8 mouse cellular contexts compared by ENCODE assay signal in the genomic region with DNA sequence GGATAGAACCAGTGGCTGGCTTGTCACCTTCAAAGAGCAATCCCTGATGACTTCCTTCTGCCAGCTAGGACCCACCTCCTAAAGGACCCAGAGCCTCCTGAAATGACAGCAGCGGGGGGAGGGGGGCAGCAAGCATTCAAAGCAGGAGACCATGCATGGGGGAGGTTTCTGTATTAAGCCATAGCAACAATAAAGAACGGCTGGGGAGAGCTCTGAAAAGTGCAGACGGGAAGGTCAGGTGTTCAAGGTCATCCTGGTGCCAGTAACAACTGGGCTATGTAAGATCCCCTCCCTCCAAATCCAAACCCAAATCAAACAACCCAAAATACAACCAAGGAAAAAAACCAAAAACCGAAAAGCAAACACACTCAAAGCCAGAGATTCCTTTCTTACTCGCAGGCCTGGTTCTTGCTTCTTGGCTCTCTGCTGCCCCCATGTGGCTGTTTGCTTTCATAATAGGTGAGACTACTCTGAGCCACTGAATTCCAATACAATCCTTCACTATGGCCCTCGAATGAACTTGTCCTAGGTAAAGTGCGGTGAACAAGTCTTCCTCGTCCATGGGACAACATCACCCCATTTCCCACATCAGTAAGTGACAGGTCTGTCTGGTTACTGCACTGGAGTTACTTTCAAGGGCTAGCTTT. TPM values are rescaled to one million over a fixed set of nuclear protein-coding genes. Genes with fewer than 3 reads are reported as not detected.
DNase-seq lines count a peak whose midpoint lies in the region; ATAC-seq and TF ChIP-seq lines count a peak whose summit lies in the region.

No protein-coding gene starts in this region.

- ATAC-seq in forebrain, embryonic 16.5 days = peak; percentile 88
- ATAC-seq in liver, postnatal 0 days = peak; percentile 70
- peak; percentile 80; the same call in 1 of the 2 replicates for ATAC-seq in neural tube, embryonic 15.5 days (ENCODE audit: low FRiP score)

- no peaks in the 10 kb centered on the region for H3K4me1 ChIP-seq in ES-Bruce4 (ENCODE audit: control insufficient read depth, insufficient read depth, low read length)
- no peaks in the 10 kb centered on the region for H3K4me1 ChIP-seq in forebrain, embryonic 16.5 days (replicated peaks; ENCODE audit: control insufficient read depth, insufficient read depth, low read length)
- H3K4me1 ChIP-seq in liver, postnatal 0 days (ENCODE audit: insufficient read depth) = peaks cover 11% of the 10 kb centered on the region
- H3K4me1 ChIP-seq in neural tube, embryonic 15.5 days = no peaks in the 10 kb centered on the region

- no peak overlapping the region for H3K4me2 ChIP-seq in forebrain, embryonic 16.5 days (ENCODE audit: low read length)
- H3K4me2 ChIP-seq in liver, postnatal 0 days (ENCODE audit: low read depth, low read length) = no peak overlapping the region
- no peak overlapping the region for H3K4me2 ChIP-seq in neural tube, embryonic 15.5 days

- H3K9me3 ChIP-seq in ES-Bruce4 (replicated peaks; ENCODE audit: control insufficient read depth, insufficient read depth, low read length, poor library complexity, severe bottlenecking) = no peaks in the 10 kb centered on the region
- H3K9me3 ChIP-seq in forebrain, embryonic 16.5 days (ENCODE audit: control insufficient read depth, low read length) = no peaks in the 10 kb centered on the region
- no peaks in the 10 kb centered on the region for H3K9me3 ChIP-seq in liver, postnatal 0 days (ENCODE audit: low read length)
- no peaks in the 10 kb centered on the region for H3K9me3 ChIP-seq in neural tube, embryonic 15.5 days (replicated peaks)

- no peak for TF ChIP-seq EP300 in ES-Bruce4 (IDR thresholded peaks at IDR 0.05; ENCODE audit: insufficient read depth, low read depth, low read length)
- TF ChIP-seq EP300 in liver, postnatal 0 days (IDR thresholded peaks at IDR 0.05; ENCODE audit: low read depth) = peak; percentile 46

- peak; percentile 61 for TF ChIP-seq CTCF in ES-Bruce4 (IDR thresholded peaks at IDR 0.05; ENCODE audit: low read depth, low read length)
- TF ChIP-seq CTCF in liver, postnatal 0 days (IDR thresholded peaks at IDR 0.05; ENCODE audit: low read depth) = peak; percentile 97

- peak; percentile 89 for DNase-seq in c-Kit-positive CD71-positive TER-119-positive erythroid progenitor cells, embryonic 14.5 days (ENCODE audit: low spot score)
- peak; percentile 89 to 93 for DNase-seq in heart, postnatal 14 days
- peak; percentile 95 to 96 for DNase-seq in kidney, postnatal 4 days
- DNase-seq in liver, postnatal 0 days = peak; percentile 93
- peak; percentile 96 for DNase-seq in testis, postnatal 10 days (ENCODE audit: low spot score)

- H3K27me3 ChIP-seq in ES-Bruce4 (ENCODE audit: control insufficient read depth, insufficient read depth, low read length, poor library complexity, severe bottlenecking) = no peaks in the 10 kb centered on the region
- no peaks in the 10 kb centered on the region for H3K27me3 ChIP-seq in forebrain, embryonic 16.5 days (replicated peaks; ENCODE audit: control insufficient read depth, insufficient read depth, low read length)
- H3K27me3 ChIP-seq in liver, postnatal 0 days (ENCODE audit: insufficient read depth, low read length) = no peaks in the 10 kb centered on the region
- H3K27me3 ChIP-seq in neural tube, embryonic 15.5 days (replicated peaks) = no peaks in the 10 kb centered on the region

- no peak overlapping the region for H3K4me3 ChIP-seq in ES-Bruce4 (ENCODE audit: low read depth, low read length)
- H3K4me3 ChIP-seq in forebrain, embryonic 16.5 days (replicated peaks; ENCODE audit: low read length) = no peak overlapping the region
- no peak overlapping the region for H3K4me3 ChIP-seq in liver, postnatal 0 days (ENCODE audit: low read depth, low read length)
- H3K4me3 ChIP-seq in neural tube, embryonic 15.5 days (replicated peaks) = no peak overlapping the region

- no peak overlapping the region for H3K27ac ChIP-seq in ES-Bruce4 (ENCODE audit: insufficient read depth, low read length)
- H3K27ac ChIP-seq in forebrain, embryonic 16.5 days (ENCODE audit: low read length) = no peak overlapping the region
- 0 out of 2 replicates have a peak overlapping the region, but pooled peaks have one; percentile 32 for H3K27ac ChIP-seq in liver, postnatal 0 days (ENCODE audit: low read depth)
- H3K27ac ChIP-seq in neural tube, embryonic 15.5 days (replicated peaks) = no peak overlapping the region

- 14% methylated on average over 8 of the region's 8 CpGs for WGBS in forebrain, embryonic 16.5 days
- WGBS in liver, postnatal 0 days (ENCODE audit: insufficient replicate concordance) = 15% methylated on average over 8 of the region's 8 CpGs
- WGBS in neural tube, embryonic 15.5 days = 22% methylated on average over 8 of the region's 8 CpGs

- no peak for TF ChIP-seq POLR2A in ES-Bruce4 (IDR thresholded peaks at IDR 0.05; ENCODE audit: insufficient read depth, low read length)

- H3K9ac ChIP-seq in ES-Bruce4 (ENCODE audit: low read depth, poor library complexity, severe bottlenecking) = no peak overlapping the region
- no peak overlapping the region for H3K9ac ChIP-seq in forebrain, embryonic 16.5 days (replicated peaks; ENCODE audit: low read depth, low read length)
- H3K9ac ChIP-seq in liver, postnatal 0 days (replicated peaks) = no peak overlapping the region
- no peak overlapping the region for H3K9ac ChIP-seq in neural tube, embryonic 15.5 days (replicated peaks)

- intact Hi-C loops in heart, postnatal 14 days (cut with DNase I) = loop anchor here (1.0 to 5.0 kb wide), 2 partner anchors 230 to 316 kb away; no protein-coding TSS in a partner anchor

- H3K36me3 ChIP-seq in ES-Bruce4 (ENCODE audit: control insufficient read depth, insufficient read depth, low read length, poor library complexity, severe bottlenecking) = no peaks in the 10 kb centered on the region
- H3K36me3 ChIP-seq in forebrain, embryonic 16.5 days (ENCODE audit: control insufficient read depth, insufficient read depth) = no peaks in the 10 kb centered on the region
- H3K36me3 ChIP-seq in liver, postnatal 0 days (replicated peaks; ENCODE audit: insufficient read depth, low read length) = 0 out of 2 replicates have a peak, but pooled peaks cover 2% of the 10 kb centered on the region
- no peaks in the 10 kb centered on the region for H3K36me3 ChIP-seq in neural tube, embryonic 15.5 days

RNA-seq across cellular contexts. Expression of a gene that starts 11.5 kb away (rescaled TPM):
- not detected in 2 replicates for polyA plus RNA-seq in ES-Bruce4 (2011; ENCODE audit: insufficient read depth, insufficient read length, low read depth, missing spikeins)
- not detected in 2 replicates for polyA plus RNA-seq in forebrain, embryonic 16.5 days (2015; fragmentation: Nextera tagmentation; extraction: Ambion mirVana)
- total RNA-seq in heart, postnatal 14 days (2021) = 1 to 10 TPM; 1.2 to 1.4 TPM
- polyA plus RNA-seq in liver, postnatal 0 days (2015; fragmentation: Nextera tagmentation; extraction: Ambion mirVana) = not detected in 2 replicates
- polyA plus RNA-seq in neural tube, embryonic 15.5 days (2015; fragmentation: Nextera tagmentation; extraction: Ambion mirVana) = not detected in 2 replicates

RNA-seq across cellular contexts. Expression of a gene that starts 26.8 kb away (rescaled TPM):
- not detected in 2 replicates for polyA plus RNA-seq in ES-Bruce4 (2011; ENCODE audit: insufficient read depth, insufficient read length, low read depth, missing spikeins)
- 0.56 and 0.81 TPM in 2 replicates for polyA plus RNA-seq in forebrain, embryonic 16.5 days (2015; fragmentation: Nextera tagmentation; extraction: Ambion mirVana)
- total RNA-seq in heart, postnatal 14 days (2021) = 1 to 10 TPM; 2.4 to 3.4 TPM
- 29.7 and 29.8 TPM in 2 replicates for polyA plus RNA-seq in liver, postnatal 0 days (2015; fragmentation: Nextera tagmentation; extraction: Ambion mirVana)
- polyA plus RNA-seq in neural tube, embryonic 15.5 days (2015; fragmentation: Nextera tagmentation; extraction: Ambion mirVana) = 0.64 and 6.6 TPM in 2 replicates

RNA-seq across cellular contexts. Expression of a gene that starts 38.9 kb away (rescaled TPM):
- not detected in 2 replicates for polyA plus RNA-seq in ES-Bruce4 (2011; ENCODE audit: insufficient read depth, insufficient read length, low read depth, missing spikeins)
- not detected in 2 replicates for polyA plus RNA-seq in forebrain, embryonic 16.5 days (2015; fragmentation: Nextera tagmentation; extraction: Ambion mirVana)
- not detected for total RNA-seq in heart, postnatal 14 days (2021)
- polyA plus RNA-seq in liver, postnatal 0 days (2015; fragmentation: Nextera tagmentation; extraction: Ambion mirVana) = not detected in 2 replicates
- polyA plus RNA-seq in neural tube, embryonic 15.5 days (2015; fragmentation: Nextera tagmentation; extraction: Ambion mirVana) = not detected in 2 replicates

RNA-seq across cellular contexts. Expression of a gene that starts 39.2 kb away (rescaled TPM):
- not detected in 2 replicates for polyA plus RNA-seq in ES-Bruce4 (2011; ENCODE audit: insufficient read depth, insufficient read length, low read depth, missing spikeins)
- polyA plus RNA-seq in forebrain, embryonic 16.5 days (2015; fragmentation: Nextera tagmentation; extraction: Ambion mirVana) = not detected in 2 replicates
- total RNA-seq in heart, postnatal 14 days (2021) = under 1 TPM; 0.14 to 0.46 TPM
- 5.1 and 7.1 TPM in 2 replicates for polyA plus RNA-seq in liver, postnatal 0 days (2015; fragmentation: Nextera tagmentation; extraction: Ambion mirVana)
- 0.14 and 8.5 TPM in 2 replicates for polyA plus RNA-seq in neural tube, embryonic 15.5 days (2015; fragmentation: Nextera tagmentation; extraction: Ambion mirVana)

RNA-seq across cellular contexts. Expression of a gene that starts 51.0 kb away (rescaled TPM):
- polyA plus RNA-seq in ES-Bruce4 (2011; ENCODE audit: insufficient read depth, insufficient read length, low read depth, missing spikeins) = not detected in 2 replicates
- polyA plus RNA-seq in forebrain, embryonic 16.5 days (2015; fragmentation: Nextera tagmentation; extraction: Ambion mirVana) = not detected in 2 replicates
- not detected for total RNA-seq in heart, postnatal 14 days (2021)
- polyA plus RNA-seq in liver, postnatal 0 days (2015; fragmentation: Nextera tagmentation; extraction: Ambion mirVana) = not detected in 2 replicates
- not detected in 2 replicates for polyA plus RNA-seq in neural tube, embryonic 15.5 days (2015; fragmentation: Nextera tagmentation; extraction: Ambion mirVana)
